Mouse (Mus musculus): ENCODE measurements around the gene Olfr630.
"Not testable (repeated sequence)": the region's sequence is repeated elsewhere in the genome, so short reads cannot be mapped to it uniquely, and the experiment has no call there.

GRCm38 (mm10) chr7:103762212-103762611, 5.1 kb upstream of the Olfr630 start:
- not testable (repeated sequence) for TF ChIP-seq CTCF (IDR thresholded peaks at IDR 0.05; ENCODE audit: borderline replicate concordance, insufficient read depth, low read depth, low read length); POLR2A (IDR thresholded peaks at IDR 0.05; ENCODE audit: borderline replicate concordance, insufficient read depth, low read length)
